Mouse (Mus musculus) ovary, adult 10 weeks (tissue): ENCODE measurements around the gene Olfr665. TPM values are rescaled to one million over a fixed set of nuclear protein-coding genes. Genes with fewer than 3 reads are reported as not detected.

ENCODE experiments used
- polyA plus RNA-seq: library from polyadenylated mRNA; stranded (reverse); fragments of 350-450 nt; fragmentation: Illumina TruSeq; extraction: RNeasy Lipid Tissue Mini Kit (QIAGEN cat#74804); gene quantifications from one replicate; pipeline ENCODE4 v1.2.3, GENCODE M21; 2014

Olfr665 gene
- polyA plus RNA-seq, result not detected

DNA sequence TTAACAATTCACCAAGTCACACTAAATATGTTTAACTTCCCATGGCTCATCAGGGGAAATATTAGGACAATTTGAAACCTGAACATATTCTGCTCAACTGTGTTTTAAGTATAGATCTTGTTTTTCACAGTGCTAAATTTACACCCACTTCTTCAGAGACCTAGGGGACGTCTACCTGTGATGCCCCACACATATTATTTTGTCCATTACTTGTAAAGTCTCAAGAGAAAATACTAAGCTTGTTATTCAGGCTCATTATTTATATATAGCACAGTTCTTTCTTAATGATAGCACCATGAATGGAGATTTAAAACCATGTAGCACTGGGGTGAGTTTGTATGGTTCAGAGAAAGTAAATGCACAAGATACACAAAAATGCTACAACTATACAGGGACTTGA, at the start of gene Olfr665:
Gene Olfr665 (plus strand): TSS at position 301 of the 400 bp plus-strand sequence.

DNA sequence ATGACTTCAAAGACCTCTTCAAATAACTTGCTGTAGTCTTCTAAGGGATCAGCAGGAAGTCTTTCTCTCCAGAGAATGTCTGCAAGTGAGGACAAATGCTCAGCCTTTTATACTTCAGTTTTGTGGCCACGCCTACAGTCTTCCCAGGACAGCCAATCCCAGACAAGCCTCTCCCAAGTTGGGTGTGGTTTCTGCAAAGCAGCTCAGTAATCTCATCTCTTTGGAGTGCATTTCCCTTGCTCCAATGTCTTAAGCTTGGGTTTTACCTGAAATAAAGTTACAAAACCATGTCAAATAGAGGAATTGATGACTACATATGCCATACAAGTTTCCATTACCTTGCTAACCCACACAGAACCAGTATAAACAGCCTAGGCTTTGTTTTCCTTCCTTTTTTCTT, 35.3 kb upstream of the Olfr665 start, which contains the start of gene Usp17lb:
Gene Usp17lb (minus strand): TSS at position 101 of the 400 bp plus-strand sequence.

DNA sequence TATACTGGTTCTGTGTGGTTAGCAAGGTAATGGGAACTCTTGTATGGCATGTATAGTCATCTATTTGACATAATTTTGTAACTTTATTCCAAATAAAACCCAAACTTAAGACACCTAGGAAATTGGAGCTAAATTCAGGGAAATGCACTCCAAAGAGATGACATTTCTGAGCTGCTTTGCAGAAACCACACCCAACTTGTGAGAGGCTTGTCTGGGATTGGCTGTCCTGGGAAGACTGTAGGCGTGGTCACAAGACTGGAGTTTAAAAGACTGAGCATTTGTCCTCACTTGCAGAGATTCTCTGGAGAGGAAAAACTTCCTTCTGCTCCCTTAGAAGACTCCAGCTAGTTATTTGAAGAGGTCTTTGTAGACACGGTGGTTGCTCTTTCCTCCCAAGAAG, 21.1 kb upstream of the Olfr665 start, which contains the start of gene Usp17la:
Gene Usp17la (plus strand): TSS at position 301 of the 400 bp plus-strand sequence.

DNA sequence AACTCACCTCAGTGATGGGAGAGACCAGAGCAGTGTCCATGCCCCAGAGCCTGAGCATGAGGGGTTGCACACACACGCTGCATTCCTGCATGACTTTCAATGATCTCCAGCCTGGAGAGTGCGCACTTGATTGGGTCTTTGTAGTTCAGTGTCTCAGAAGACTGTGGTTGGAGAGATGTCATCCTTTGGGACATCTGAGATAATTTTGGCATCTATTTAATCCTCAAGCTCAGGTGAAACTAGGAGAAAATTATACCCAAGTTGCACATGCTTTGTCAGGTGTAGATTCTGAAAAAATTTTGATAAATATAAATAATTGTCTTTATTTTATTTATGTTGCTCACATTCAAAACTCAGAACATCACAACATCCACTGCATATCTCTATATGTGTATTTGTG, 18.0 kb downstream of the Olfr665 start, which contains the start of gene Olfr666:
Gene Olfr666 (minus strand): TSS at position 101 of the 400 bp plus-strand sequence.

DNA sequence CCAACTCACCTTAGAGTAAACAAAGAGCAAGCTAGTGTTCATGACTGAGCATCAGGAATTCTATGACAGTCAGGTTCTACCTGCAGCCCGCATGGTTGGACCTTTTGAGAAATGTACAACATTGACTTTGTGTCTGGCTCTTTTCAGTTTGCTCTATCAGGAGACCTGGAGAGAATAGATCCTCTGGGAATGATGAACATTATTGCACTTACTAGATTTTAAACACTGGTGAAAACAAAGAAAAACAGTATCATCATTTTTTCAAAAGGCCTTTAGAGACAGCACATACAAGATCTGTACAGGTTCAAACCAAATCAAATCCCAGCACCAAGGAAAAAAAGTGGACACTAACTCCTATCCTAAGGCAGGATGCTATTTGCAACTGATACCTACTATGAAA, 43.6 kb downstream of the Olfr665 start, which contains the start of gene Olfr667:
Gene Olfr667 (minus strand): TSS at position 101 of the 400 bp plus-strand sequence.

DNA sequence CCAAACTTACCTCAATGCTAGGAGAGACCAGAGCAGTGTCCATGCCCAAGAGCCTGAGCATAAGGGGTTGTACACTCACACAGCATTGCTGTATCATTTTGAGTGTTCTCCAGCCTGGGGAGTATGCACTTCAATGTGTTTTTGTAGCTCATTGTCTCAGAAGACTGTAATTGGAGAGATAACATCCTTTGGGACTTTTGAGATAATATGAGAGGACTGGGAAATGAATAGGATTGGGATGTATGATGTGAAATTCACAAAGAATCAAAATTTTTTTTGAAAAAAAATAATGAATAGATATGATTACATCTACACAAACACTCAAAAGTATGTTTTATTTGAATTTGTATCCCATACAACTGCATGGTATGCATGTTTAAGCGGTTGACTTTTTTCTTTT, 50.1 kb downstream of the Olfr665 start, which contains the start of gene Olfr668:
Gene Olfr668 (minus strand): TSS at position 101 of the 400 bp plus-strand sequence.

Other genes starting within 250 kb of the Olfr665 start
- gene Olfr658, start 230.7 kb upstream of the Olfr665 start, polyA plus RNA-seq, result not detected
- not detected for gene Olfr659, start 211.3 kb upstream of the Olfr665 start, polyA plus RNA-seq
- gene Olfr661, start 191.5 kb upstream of the Olfr665 start, polyA plus RNA-seq, result not detected
- not detected for gene Usp17le, start 100.6 kb upstream of the Olfr665 start, polyA plus RNA-seq
- gene Usp17lb, start 35.4 kb upstream of the Olfr665 start, polyA plus RNA-seq, result not detected
- not detected for gene Usp17la, start 21.0 kb upstream of the Olfr665 start, polyA plus RNA-seq
- gene Olfr666, start 17.9 kb downstream of the Olfr665 start, polyA plus RNA-seq, result not detected
- not detected for gene Olfr667, start 43.5 kb downstream of the Olfr665 start, polyA plus RNA-seq
- gene Olfr668, start 50.0 kb downstream of the Olfr665 start, polyA plus RNA-seq, result not detected
- not detected for gene Olfr669, start 56.2 kb downstream of the Olfr665 start, polyA plus RNA-seq
- not detected for gene Olfr670, start 84.6 kb downstream of the Olfr665 start, polyA plus RNA-seq
- gene Olfr671, start 101.1 kb downstream of the Olfr665 start, polyA plus RNA-seq, result not detected
- not detected for gene Olfr672, start 124.0 kb downstream of the Olfr665 start, polyA plus RNA-seq
- gene Olfr675, start 150.4 kb downstream of the Olfr665 start, polyA plus RNA-seq, result not detected
- not detected for gene Olfr676, start 154.7 kb downstream of the Olfr665 start, polyA plus RNA-seq
- not detected for gene Olfr677, start 173.3 kb downstream of the Olfr665 start, polyA plus RNA-seq
- not detected for gene Olfr678, start 186.4 kb downstream of the Olfr665 start, polyA plus RNA-seq
- not detected for gene Olfr679, start 203.2 kb downstream of the Olfr665 start, polyA plus RNA-seq
- not detected for gene Olfr680-ps1, start 214.8 kb downstream of the Olfr665 start, polyA plus RNA-seq
- not detected for gene Olfr681, start 238.8 kb downstream of the Olfr665 start, polyA plus RNA-seq